Mouse (Mus musculus) olfactory bulb, adult 2 months (tissue): ENCODE data around the gene Setmar.

ENCODE experiments used
- CTCF ChIP-seq: fragments of 200-500 bp; IDR thresholded peaks from 2 replicates; pipeline ENCODE4 v1.5.1; 2012; ENCODE audit warnings: low read depth, mild to moderate bottlenecking, low read length, moderate library complexity; ENCODE audit not compliant: insufficient read depth
- POLR2A ChIP-seq: fragments of 200-500 bp; IDR thresholded peaks from 2 replicates; pipeline ENCODE4 v1.6.1; 2012; ENCODE audit warnings: mild to moderate bottlenecking, low read depth, low read length, moderate library complexity; ENCODE audit not compliant: insufficient read depth

DNA sequence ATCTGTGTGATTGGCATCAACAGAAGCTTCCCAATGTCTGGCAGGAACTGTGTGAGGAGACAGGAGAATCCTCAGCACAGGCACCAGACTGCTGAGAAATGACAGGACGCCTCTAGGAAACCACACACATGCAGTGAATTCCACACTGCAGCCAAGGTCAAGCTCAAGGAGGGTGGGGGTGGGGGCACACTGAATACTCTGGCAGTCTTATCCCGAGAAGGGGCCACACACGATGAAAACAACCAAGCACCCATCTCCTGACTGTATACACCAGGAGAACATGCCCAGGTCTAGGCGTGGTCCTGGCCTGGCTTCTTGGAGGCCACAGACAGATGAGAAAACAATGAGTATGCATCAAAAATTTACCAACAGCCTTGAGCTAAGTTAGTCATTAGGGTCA, 45.5 kb downstream of the Setmar start:
- TF ChIP-seq POLR2A (no peak), CTCF (no peak)
